Mouse (Mus musculus) embryonic fibroblast, embryonic 13.5 days (primary cell): ENCODE measurements around the gene Ank3.

Source experiments
- CTCF ChIP-seq: IDR thresholded peaks from 2 replicates; pipeline ENCODE4 v1.5.1; 2011; ENCODE audit warnings: mild to moderate bottlenecking, control low read depth, low read length, moderate library complexity, borderline replicate concordance; ENCODE audit not compliant: insufficient read depth
- POLR2A ChIP-seq: IDR thresholded peaks from 2 replicates; pipeline ENCODE4 v1.6.1; 2011; ENCODE audit warnings: low read depth, mild to moderate bottlenecking, control low read depth, low read length, moderate library complexity

DNA sequence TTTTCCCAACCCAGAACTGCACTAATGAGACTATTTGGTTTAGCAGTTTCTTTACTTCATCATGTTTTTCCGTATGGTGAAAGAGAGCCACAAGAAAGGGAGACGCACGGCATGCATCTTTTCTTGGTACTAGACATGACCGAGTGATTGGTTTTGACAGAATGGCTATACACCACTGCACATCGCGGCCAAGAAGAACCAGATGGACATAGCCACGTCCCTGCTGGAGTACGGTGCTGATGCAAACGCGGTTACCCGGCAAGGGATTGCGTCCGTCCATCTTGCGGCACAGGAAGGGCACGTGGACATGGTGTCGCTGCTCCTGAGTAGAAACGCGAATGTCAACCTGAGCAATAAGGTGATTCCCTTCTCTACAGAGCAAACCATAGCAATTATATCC lies 493.6 kb downstream of the Ank3 start:
- no peak for TF ChIP-seq CTCF
- no peak for TF ChIP-seq POLR2A
